Mouse (Mus musculus): ENCODE data around the gene Rab23.

GRCm38 (mm10) chr1:33725086-33725485 lies 5.4 kb downstream of the Rab23 start:
- TF ChIP-seq CTCF (IDR thresholded peaks at IDR 0.05; ENCODE audit: control insufficient read depth, insufficient read depth, low read length), result no peak
- TF ChIP-seq POLR2A (IDR thresholded peaks at IDR 0.05; ENCODE audit: borderline replicate concordance, control insufficient read depth, low read depth, low read length), result no peak
